ENCODE assay signal across 8 mouse cellular contexts in the genomic region with DNA sequence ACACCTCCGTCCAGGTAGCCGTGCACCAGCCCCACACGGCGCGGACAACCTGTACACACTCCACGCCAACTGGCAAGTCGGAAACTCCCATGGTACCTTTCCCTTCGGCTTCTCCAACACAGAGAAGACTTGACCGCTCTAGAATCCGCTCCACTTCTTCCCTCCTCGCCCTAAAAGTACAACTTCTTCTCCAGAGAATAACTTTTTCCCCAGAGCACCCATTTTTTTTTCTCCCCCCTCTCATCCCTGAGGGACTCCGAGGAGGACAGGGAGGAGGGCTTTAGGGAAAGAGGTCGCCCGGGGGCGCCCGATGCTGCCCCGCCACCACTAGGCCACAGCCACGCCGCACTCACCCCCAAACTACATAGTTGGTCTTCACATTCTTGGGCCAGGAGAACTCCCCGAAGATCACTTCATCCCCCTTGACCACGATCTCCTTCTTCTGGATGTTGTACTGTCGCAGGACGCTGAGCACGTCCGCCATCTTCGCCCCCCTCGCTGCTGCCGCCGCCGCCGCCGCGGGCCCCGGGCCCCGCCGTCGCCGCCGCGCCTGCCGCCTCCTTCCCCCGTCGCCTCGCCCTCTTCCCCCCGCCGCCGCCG. TPM values are rescaled to one million over a fixed set of nuclear protein-coding genes. Genes with fewer than 3 reads are reported as not detected.
DNase-seq lines count a peak whose midpoint lies in the region; ATAC-seq and TF ChIP-seq lines count a peak whose summit lies in the region.

No protein-coding gene starts in this region.

- peak overlapping the region; percentile 92 for H3ac ChIP-seq in myocyte (ENCODE audit: control insufficient read depth, insufficient read length)

- peak overlapping the region; percentile 84 for H3K4me3 ChIP-seq in hindbrain, embryonic 10.5 days
- H3K4me3 ChIP-seq in limb, embryonic 15.5 days: peak overlapping the region; percentile 85
- H3K4me3 ChIP-seq in myocyte: peak overlapping the region; percentile 87

- peak; percentile 62 for ATAC-seq in limb, embryonic 15.5 days (ENCODE audit: insufficient number of reproducible peaks, low FRiP score, low TSS enrichment, low read depth)

- no peak for TF ChIP-seq POLR2A in myocyte (IDR thresholded peaks at IDR 0.05; ENCODE audit: insufficient read length, low read depth)

- H3K36me3 ChIP-seq in hindbrain, embryonic 10.5 days: peaks cover 13% of the 10 kb centered on the region
- H3K36me3 ChIP-seq in limb, embryonic 15.5 days: peaks cover 8% of the 10 kb centered on the region
- H3K36me3 ChIP-seq in myocyte (ENCODE audit: control insufficient read depth, insufficient read depth): peaks cover under 1% of the 10 kb centered on the region

- peak overlapping the region; percentile 98 for H3K27ac ChIP-seq in hindbrain, embryonic 10.5 days
- H3K27ac ChIP-seq in limb, embryonic 15.5 days: peak overlapping the region; percentile 95

- no peaks in the 10 kb centered on the region for H3K9me3 ChIP-seq in hindbrain, embryonic 10.5 days
- H3K9me3 ChIP-seq in limb, embryonic 15.5 days: no peaks in the 10 kb centered on the region

- WGBS in hindbrain, embryonic 10.5 days: under 1% methylated on average over 48 of the region's 48 CpGs
- WGBS in limb, embryonic 15.5 days: under 1% methylated on average over 47 of the region's 48 CpGs

- peaks cover 48% of the 10 kb centered on the region for H3K79me2 ChIP-seq in myocyte (ENCODE audit: control insufficient read depth, insufficient read depth)

- H3K4me2 ChIP-seq in limb, embryonic 15.5 days: peak overlapping the region; percentile 53
- H3K4me2 ChIP-seq in myocyte (ENCODE audit: low read depth): peak overlapping the region; percentile 79

- H3K27me3 ChIP-seq in hindbrain, embryonic 10.5 days (ENCODE audit: insufficient read depth, poor library complexity, severe bottlenecking): no peaks in the 10 kb centered on the region
- H3K27me3 ChIP-seq in limb, embryonic 15.5 days: no peaks in the 10 kb centered on the region
- no peaks in the 10 kb centered on the region for H3K27me3 ChIP-seq in myocyte (ENCODE audit: control insufficient read depth, insufficient read depth, insufficient read length)

- H3K9ac ChIP-seq in limb, embryonic 15.5 days: peak overlapping the region; percentile 89

- peak; percentile 34 for DNase-seq in layer of hippocampus, adult 9-11 months
- no peak for DNase-seq in layer of hippocampus, postnatal 36 days
- DNase-seq in MN1 (ENCODE audit: low spot score): peak; percentile 57
- peak; percentile 17 for DNase-seq in embryo, embryonic 11.5 days (ENCODE audit: low read depth, low spot score)
- DNase-seq in hindbrain, embryonic 10.5 days (ENCODE audit: low spot score): no peak
- DNase-seq in right cerebral cortex, postnatal 4 days: no peak

- peaks cover 15% of the 10 kb centered on the region; the same call in 1 of the 2 replicates for H3K4me1 ChIP-seq in hindbrain, embryonic 10.5 days (replicated peaks)
- no peaks in the 10 kb centered on the region for H3K4me1 ChIP-seq in limb, embryonic 15.5 days

TF ChIP-seq in myocyte, 11 proteins besides CTCF, POLR2A, EP300 and RAD21:
- no peak for TF ChIP-seq MYOD1 (IDR thresholded peaks at IDR 0.05; ENCODE audit: control insufficient read depth in 1 of 3, insufficient read length in 2 of 3, low read depth in 2 of 3)
TF ChIP-seq in myocyte: peak in this region for 0.

RNA-seq across cellular contexts. Expression of a gene that starts 0.5 kb away (rescaled TPM):
- total RNA-seq in layer of hippocampus, postnatal 36 days (2021): 10 to 100 TPM; 74.8 to 80.2 TPM
- polyA plus RNA-seq in hindbrain, embryonic 10.5 days (2016; fragmentation: Nextera tagmentation; extraction: Ambion mirVana): 27.9 and 34.6 TPM in 2 replicates
- 20.9 and 26.0 TPM in 2 replicates for polyA plus RNA-seq in limb, embryonic 15.5 days (2015; fragmentation: Nextera tagmentation; extraction: Ambion mirVana)
- polyA plus RNA-seq in myocyte (2012; fragmentation: generic; extraction: Trizol): 15.6 TPM

RNA-seq across cellular contexts. Expression of a gene that starts 13.9 kb away (rescaled TPM):
- total RNA-seq in layer of hippocampus, postnatal 36 days (2021): 100 to 1,000 TPM; 110 to 116 TPM
- polyA plus RNA-seq in hindbrain, embryonic 10.5 days (2016; fragmentation: Nextera tagmentation; extraction: Ambion mirVana): 70.6 and 91.5 TPM in 2 replicates
- 92.9 and 93.7 TPM in 2 replicates for polyA plus RNA-seq in limb, embryonic 15.5 days (2015; fragmentation: Nextera tagmentation; extraction: Ambion mirVana)
- polyA plus RNA-seq in myocyte (2012; fragmentation: generic; extraction: Trizol): 81.0 TPM

Comparison
In these comparisons a context has a peak if more than half of its experiments do, and no peak if none do; other contexts are left out.
1. DNase-seq: peak in layer of hippocampus, adult 9-11 months (single experiment), MN1 (single experiment) and embryo, embryonic 11.5 days (single experiment); none in layer of hippocampus, postnatal 36 days (0 of 2), hindbrain, embryonic 10.5 days (single experiment) and right cerebral cortex, postnatal 4 days (single experiment).
2. Peak in every context shown above with its lines, with median percentiles within 50 percentile points of each other: H3K4me3 ChIP-seq.